Mouse (Mus musculus): ENCODE results near the gene Palm. TPM values are rescaled to one million over a fixed set of nuclear protein-coding genes. Genes with fewer than 3 reads are reported as not detected.

Palm gene
- polyA plus RNA-seq (2015; fragmentation: Nextera tagmentation; extraction: Ambion mirVana) = 190 and 194 TPM in 2 replicates

GRCm38 (mm10) chr10:79793051-79793737 lies at the start of gene Palm:
TSS of gene Palm (plus strand) at chr10:79793572.
- no peaks in the 10 kb centered on the region for H3K27me3 ChIP-seq (ENCODE audit: insufficient read depth, low read length)
- H3K36me3 ChIP-seq (ENCODE audit: insufficient read depth, low read length) = no peaks in the 10 kb centered on the region
- ATAC-seq (ENCODE audit: low FRiP score, low TSS enrichment) = peak; percentile 77
- peak within 1 kb of the TSS; percentile 81 for H3K4me2 ChIP-seq (replicated peaks; ENCODE audit: low read depth, low read length)
- H3K9me3 ChIP-seq (ENCODE audit: low read length) = no peaks in the 10 kb centered on the region
- H3K4me1 ChIP-seq (ENCODE audit: insufficient read depth, low read length) = peaks cover 37% of the 10 kb centered on the region
- peak within 1 kb of the TSS; percentile 90 for H3K27ac ChIP-seq (ENCODE audit: low read length)
- peak within 1 kb of the TSS; percentile 95 for H3K9ac ChIP-seq (replicated peaks; ENCODE audit: low read length)
- H3K4me3 ChIP-seq (ENCODE audit: low read length) = peak within 1 kb of the TSS; percentile 93
- 7% methylated on average over 42 of the region's 51 CpGs for WGBS

GRCm38 (mm10) chr10:79743650-79744365 lies 49.6 kb upstream of the Palm start:
- Histone ChIP-seq H3K9me3 (ENCODE audit: low read length) (peaks cover 21% of the 10 kb centered on the region), H3K27ac (ENCODE audit: low read length) (no peak overlapping the region), H3K9ac (replicated peaks; ENCODE audit: low read length) (no peak overlapping the region), H3K4me1 (ENCODE audit: insufficient read depth, low read length) (peaks cover 11% of the 10 kb centered on the region), H3K36me3 (ENCODE audit: insufficient read depth, low read length) (peaks cover 54% of the 10 kb centered on the region), H3K4me2 (replicated peaks; ENCODE audit: low read depth, low read length) (no peak overlapping the region), H3K27me3 (ENCODE audit: insufficient read depth, low read length) (no peaks in the 10 kb centered on the region), H3K4me3 (ENCODE audit: low read length) (no peak overlapping the region)
- no peak for ATAC-seq (ENCODE audit: low FRiP score, low TSS enrichment)
- WGBS = 95% methylated on average over 15 of the region's 15 CpGs

- peaks cover 5% of the 10 kb centered on the region; the same call in 1 of the 2 replicates for H3K9me3 ChIP-seq (ENCODE audit: low read length)
- 84% methylated on average over 3 of the region's 3 CpGs for WGBS
- H3K27me3 ChIP-seq (ENCODE audit: insufficient read depth, low read length) = no peaks in the 10 kb centered on the region
- peak overlapping the region; percentile 78 for H3K4me3 ChIP-seq (ENCODE audit: low read length)
- H3K36me3 ChIP-seq (ENCODE audit: insufficient read depth, low read length) = peaks cover 38% of the 10 kb centered on the region
- no peak overlapping the region for H3K27ac ChIP-seq (ENCODE audit: low read length)
- no peak for ATAC-seq (ENCODE audit: low FRiP score, low TSS enrichment)
- H3K4me2 ChIP-seq (replicated peaks; ENCODE audit: low read depth, low read length) = peak overlapping the region; percentile 59
- H3K9ac ChIP-seq (replicated peaks; ENCODE audit: low read length) = peak overlapping the region; percentile 5; the same call in 1 of the 2 replicates
- H3K4me1 ChIP-seq (ENCODE audit: insufficient read depth, low read length) = peaks cover 11% of the 10 kb centered on the region
Measured at GRCm38 (mm10) chr10:79745411-79745810, 48.0 kb upstream of the Palm start.

- peak within 1 kb of the TSS; percentile 43; the same call in 1 of the 2 replicates for H3K27ac ChIP-seq (ENCODE audit: low read length)
- peaks cover 11% of the 10 kb centered on the region for H3K4me1 ChIP-seq (ENCODE audit: insufficient read depth, low read length)
Measured at GRCm38 (mm10) chr10:79745898-79746773, 47.2 kb upstream of the Palm start, which contains the start of gene Polrmt. TSS of gene Polrmt (minus strand) at chr10:79746581.

GRCm38 (mm10) chr10:79746774-79747151 lies 46.6 kb upstream of the Palm start:
- no peaks in the 10 kb centered on the region for H3K27me3 ChIP-seq (ENCODE audit: insufficient read depth, low read length)
- no peaks in the 10 kb centered on the region for H3K9me3 ChIP-seq (ENCODE audit: low read length)
- no peak overlapping the region for H3K27ac ChIP-seq (ENCODE audit: low read length)
- peak overlapping the region; percentile 57 for H3K9ac ChIP-seq (replicated peaks; ENCODE audit: low read length)
- H3K4me2 ChIP-seq (replicated peaks; ENCODE audit: low read depth, low read length) = peak overlapping the region; percentile 59
- peaks cover 11% of the 10 kb centered on the region for H3K4me1 ChIP-seq (ENCODE audit: insufficient read depth, low read length)
- 23% methylated on average over 6 of the region's 6 CpGs for WGBS
- H3K36me3 ChIP-seq (ENCODE audit: insufficient read depth, low read length) = peaks cover 25% of the 10 kb centered on the region
- ATAC-seq (ENCODE audit: low FRiP score, low TSS enrichment) = peak; percentile 69
- peak overlapping the region; percentile 29 for H3K4me3 ChIP-seq (ENCODE audit: low read length)

More at GRCm38 (mm10) chr10:79745898-79746773, 47.2 kb upstream of the Palm start, which contains the start of gene Polrmt:
- Histone ChIP-seq H3K4me3 (ENCODE audit: low read length) (peak within 1 kb of the TSS; percentile 78), H3K9me3 (ENCODE audit: low read length) (no peaks in the 10 kb centered on the region; the same call in 1 of the 2 replicates), H3K4me2 (replicated peaks; ENCODE audit: low read depth, low read length) (peak within 1 kb of the TSS; percentile 59), H3K36me3 (ENCODE audit: insufficient read depth, low read length) (peaks cover 31% of the 10 kb centered on the region), H3K9ac (replicated peaks; ENCODE audit: low read length) (peak within 1 kb of the TSS; percentile 77), H3K27me3 (ENCODE audit: insufficient read depth, low read length) (no peaks in the 10 kb centered on the region)
- 3% methylated on average over 38 of the region's 38 CpGs for WGBS
- peak; percentile 96 for ATAC-seq (ENCODE audit: low FRiP score, low TSS enrichment)

GRCm38 (mm10) chr10:79748496-79748895 lies 44.9 kb upstream of the Palm start:
- Histone ChIP-seq H3K4me3 (ENCODE audit: low read length) (no peak overlapping the region), H3K27me3 (ENCODE audit: insufficient read depth, low read length) (no peaks in the 10 kb centered on the region), H3K9me3 (ENCODE audit: low read length) (no peaks in the 10 kb centered on the region), H3K4me1 (ENCODE audit: insufficient read depth, low read length) (peaks cover 11% of the 10 kb centered on the region), H3K4me2 (replicated peaks; ENCODE audit: low read depth, low read length) (no peak overlapping the region), H3K9ac (replicated peaks; ENCODE audit: low read length) (no peak overlapping the region), H3K27ac (ENCODE audit: low read length) (no peak overlapping the region), H3K36me3 (ENCODE audit: insufficient read depth, low read length) (peaks cover 10% of the 10 kb centered on the region)
- 76% methylated on average over 6 of the region's 6 CpGs for WGBS
- no peak for ATAC-seq (ENCODE audit: low FRiP score, low TSS enrichment)

- WGBS = 4% methylated on average over 36 of the region's 36 CpGs
- H3K36me3 ChIP-seq (ENCODE audit: insufficient read depth, low read length) = peaks cover 33% of the 10 kb centered on the region
- H3K27ac ChIP-seq (ENCODE audit: low read length) = no peak within 1 kb of the TSS
- H3K27me3 ChIP-seq (ENCODE audit: insufficient read depth, low read length) = no peaks in the 10 kb centered on the region
- ATAC-seq (ENCODE audit: low FRiP score, low TSS enrichment) = peak; percentile 91
- peak within 1 kb of the TSS; percentile 70 for H3K4me2 ChIP-seq (replicated peaks; ENCODE audit: low read depth, low read length)
- peaks cover 5% of the 10 kb centered on the region for H3K4me1 ChIP-seq (ENCODE audit: insufficient read depth, low read length)
- peak within 1 kb of the TSS; percentile 54; the same call in 1 of the 2 replicates for H3K9ac ChIP-seq (replicated peaks; ENCODE audit: low read length)
- H3K4me3 ChIP-seq (ENCODE audit: low read length) = peak within 1 kb of the TSS; percentile 38
- H3K9me3 ChIP-seq (ENCODE audit: low read length) = no peaks in the 10 kb centered on the region
Measured at GRCm38 (mm10) chr10:79754856-79755516, 38.4 kb upstream of the Palm start, which contains the start of gene Fgf22. TSS of gene Fgf22 (plus strand) at chr10:79755076.

GRCm38 (mm10) chr10:79755854-79756253 lies 37.5 kb upstream of the Palm start:
- peaks cover 37% of the 10 kb centered on the region for H3K36me3 ChIP-seq (ENCODE audit: insufficient read depth, low read length)
- no peaks in the 10 kb centered on the region for H3K9me3 ChIP-seq (ENCODE audit: low read length)
- H3K4me3 ChIP-seq (ENCODE audit: low read length) = no peak overlapping the region
- H3K27ac ChIP-seq (ENCODE audit: low read length) = no peak overlapping the region
- H3K4me2 ChIP-seq (replicated peaks; ENCODE audit: low read depth, low read length) = no peak overlapping the region
- H3K9ac ChIP-seq (replicated peaks; ENCODE audit: low read length) = no peak overlapping the region
- no peaks in the 10 kb centered on the region for H3K27me3 ChIP-seq (ENCODE audit: insufficient read depth, low read length)
- peaks cover 5% of the 10 kb centered on the region for H3K4me1 ChIP-seq (ENCODE audit: insufficient read depth, low read length)
- 81% methylated on average over 3 of the region's 3 CpGs for WGBS
- ATAC-seq (ENCODE audit: low FRiP score, low TSS enrichment) = no peak

- Histone ChIP-seq H3K4me3 (ENCODE audit: low read length) (no peak overlapping the region), H3K4me2 (replicated peaks; ENCODE audit: low read depth, low read length) (no peak overlapping the region), H3K9me3 (ENCODE audit: low read length) (no peaks in the 10 kb centered on the region), H3K9ac (replicated peaks; ENCODE audit: low read length) (no peak overlapping the region), H3K4me1 (ENCODE audit: insufficient read depth, low read length) (peaks cover 5% of the 10 kb centered on the region), H3K36me3 (ENCODE audit: insufficient read depth, low read length) (peaks cover 46% of the 10 kb centered on the region), H3K27me3 (ENCODE audit: insufficient read depth, low read length) (no peaks in the 10 kb centered on the region), H3K27ac (ENCODE audit: low read length) (no peak overlapping the region)
- ATAC-seq (ENCODE audit: low FRiP score, low TSS enrichment) = no peak
- 89% methylated on average over 24 of the region's 24 CpGs for WGBS
Measured at GRCm38 (mm10) chr10:79756660-79757059, 36.7 kb upstream of the Palm start.

Data from kidney, embryonic 16.5 days (tissue).